Comparison of ENCODE assay signal across 25 mouse cellular contexts in the genomic region with DNA sequence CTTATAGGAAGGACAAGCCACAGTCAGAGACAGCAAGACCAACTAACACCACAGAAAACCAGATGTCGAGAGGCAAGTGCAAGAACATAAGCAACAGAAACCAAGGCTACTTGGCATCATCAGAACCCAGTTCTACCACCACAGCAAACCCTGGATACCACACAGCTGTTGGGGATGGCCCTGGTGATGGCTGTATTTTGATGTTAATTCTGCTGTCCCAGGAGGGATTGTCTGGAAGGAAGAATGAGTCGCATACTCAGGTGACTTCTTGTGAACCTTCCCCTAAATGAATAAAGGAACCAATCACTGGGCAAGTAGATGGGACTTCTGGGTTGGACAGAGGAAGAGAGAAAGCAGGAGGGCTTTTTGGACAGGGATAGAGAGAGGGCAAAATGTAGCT.
"Had no signal": no experiment of that assay in that cellular context is flagged by ENCODE, and none has a peak within 500 bp of the region (broad histone marks: within the 10 kb centered on the region; RNA-seq: fewer than 3 reads in every experiment).

No protein-coding gene starts in this region.

- H3K4me2 ChIP-seq: heart, embryonic 11.5 days; heart, embryonic 13.5 days; heart, embryonic 15.5 days; hindbrain, embryonic 13.5 days; hindbrain, embryonic 15.5 days; kidney, embryonic 15.5 days; limb, embryonic 13.5 days; limb, embryonic 15.5 days; liver, embryonic 12.5 days had no signal

- H3K4me3 ChIP-seq: heart, embryonic 13.5 days; heart, embryonic 15.5 days; hindbrain, embryonic 13.5 days; hindbrain, embryonic 15.5 days; kidney, embryonic 15.5 days; limb, embryonic 13.5 days; limb, embryonic 15.5 days; liver, embryonic 12.5 days had no signal

- H3K4me1 ChIP-seq: hindbrain, embryonic 13.5 days; kidney, embryonic 15.5 days; limb, embryonic 13.5 days; limb, embryonic 15.5 days; liver, embryonic 12.5 days had no signal

- H3K27me3 ChIP-seq: heart, embryonic 15.5 days; hindbrain, embryonic 13.5 days; hindbrain, embryonic 15.5 days; kidney, embryonic 15.5 days; limb, embryonic 13.5 days; limb, embryonic 15.5 days; liver, embryonic 12.5 days had no signal

- H3K9me3 ChIP-seq: heart, embryonic 13.5 days; heart, embryonic 15.5 days; hindbrain, embryonic 13.5 days; hindbrain, embryonic 15.5 days; kidney, embryonic 15.5 days; limb, embryonic 15.5 days; liver, embryonic 12.5 days had no signal

- H3K36me3 ChIP-seq: heart, embryonic 13.5 days; heart, embryonic 15.5 days; hindbrain, embryonic 13.5 days; hindbrain, embryonic 15.5 days; kidney, embryonic 15.5 days; limb, embryonic 13.5 days; limb, embryonic 15.5 days; liver, embryonic 12.5 days had no signal

- H3K9ac ChIP-seq: heart, embryonic 13.5 days; heart, embryonic 15.5 days; hindbrain, embryonic 13.5 days; hindbrain, embryonic 15.5 days; kidney, embryonic 15.5 days; limb, embryonic 13.5 days; limb, embryonic 15.5 days; liver, embryonic 12.5 days; liver, embryonic 14.5 days had no signal

- DNase-seq: gastrocnemius, postnatal 14 days; gastrocnemius, postnatal 36 days; heart, adult 18-20 months; heart, postnatal 14 days; heart, postnatal 36 days; kidney, adult 11 months; kidney, adult 2 months; kidney, adult 9 months; kidney, postnatal 14 days; kidney, postnatal 36 days; layer of hippocampus, adult 9-11 months; layer of hippocampus, postnatal 36 days; left cerebral cortex, postnatal 4 days had no signal

- H3K27ac ChIP-seq: heart, embryonic 13.5 days; heart, embryonic 15.5 days; hindbrain, embryonic 13.5 days; hindbrain, embryonic 15.5 days; hindbrain, postnatal 0 days; kidney, embryonic 15.5 days; kidney, postnatal 0 days; limb, embryonic 13.5 days; limb, embryonic 15.5 days; liver, embryonic 12.5 days; liver, embryonic 14.5 days had no signal
